Mouse (Mus musculus) C2C12 (cell line): ENCODE measurements at regions not wholly inside any gene's neighbourhood (a gene's known extent, or its start where the extent isn't known, plus 50 kb on each side); places are given as distances from the start of the nearest gene placed in this dataset.

Experiments
- CEBPB ChIP-seq: IDR thresholded peaks from one replicate; pipeline ENCODE4 v1.6.1; 2011; ENCODE audit warnings: low read depth, mild to moderate bottlenecking, control low read depth, moderate library complexity
- CTCF ChIP-seq: IDR thresholded peaks from one replicate; pipeline ENCODE4 v1.5.1; 2011; ENCODE audit not compliant: control insufficient read depth, insufficient read depth, insufficient read length
- FOSL1 ChIP-seq: IDR thresholded peaks from one replicate; pipeline ENCODE4 v1.8.0; 2011; ENCODE audit warnings: mild to moderate bottlenecking, low read length; ENCODE audit not compliant: poor library complexity, insufficient read depth, severe bottlenecking
- MAX ChIP-seq: IDR thresholded peaks from one replicate; pipeline ENCODE4 v1.6.1; 2011; ENCODE audit warnings: mild to moderate bottlenecking, control low read depth
- MYOD1 ChIP-seq: IDR thresholded peaks from one replicate; pipeline ENCODE4 v1.6.1; 2011; ENCODE audit warnings: low read depth; ENCODE audit not compliant: control insufficient read depth, insufficient read length
- MYOG ChIP-seq: IDR thresholded peaks from one replicate; pipeline ENCODE4 v1.6.1; 2011; ENCODE audit not compliant: control insufficient read depth, insufficient read length; ENCODE audit errors: extremely low read depth
- USF1 ChIP-seq: IDR thresholded peaks from one replicate; pipeline ENCODE4 v1.6.1; 2011; ENCODE audit warnings: low read depth, mild to moderate bottlenecking, control low read depth, moderate library complexity

- TF ChIP-seq CTCF = no peak
- no peak for TF ChIP-seq USF1
- TF ChIP-seq MYOG = no peak
- no peak for TF ChIP-seq MYOD1
- no peak for TF ChIP-seq MAX
- no peak for TF ChIP-seq FOSL1
- TF ChIP-seq CEBPB = no peak
Measured at GRCm38 (mm10) chr17:4791873-4792272, 202.3 kb upstream of the Arid1b start.
